In the genomic region with DNA sequence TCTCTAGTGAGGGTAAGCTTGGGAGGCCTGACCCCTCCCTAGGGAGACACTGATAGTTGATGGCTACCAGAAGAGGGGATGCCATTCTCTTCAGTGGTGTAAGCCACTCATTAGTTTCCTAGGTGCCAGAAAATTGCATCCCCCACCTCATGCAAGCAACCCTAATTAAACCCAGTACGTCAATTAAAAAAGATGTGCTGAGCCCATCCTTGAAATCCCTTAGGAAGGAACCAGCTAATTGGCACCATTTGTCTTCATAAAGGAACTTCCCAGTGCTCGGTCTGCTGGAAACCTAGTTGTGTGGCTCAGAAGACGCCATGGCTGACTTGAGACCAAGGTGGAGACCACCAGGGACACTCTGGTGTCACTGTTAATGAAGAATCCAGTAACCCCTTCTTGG, we compare ENCODE assay signal across 21 mouse cellular contexts.
DNase-seq lines count a peak whose midpoint lies in the region; ATAC-seq and TF ChIP-seq lines count a peak whose summit lies in the region.
"Had no signal": no experiment of that assay in that cellular context is flagged by ENCODE, and none has a peak within 500 bp of the region (broad histone marks: within the 10 kb centered on the region; RNA-seq: fewer than 3 reads in every experiment).

No protein-coding gene starts in this region.

- no peaks in the 10 kb centered on the region for H3K9me3 ChIP-seq in forebrain, embryonic 11.5 days (ENCODE audit: control insufficient read depth, low read length)
- H3K9me3 ChIP-seq in forebrain, embryonic 16.5 days (ENCODE audit: control insufficient read depth, low read length): no peaks in the 10 kb centered on the region
- no peaks in the 10 kb centered on the region for H3K9me3 ChIP-seq in midbrain, embryonic 12.5 days
- no peaks in the 10 kb centered on the region for H3K9me3 ChIP-seq in midbrain, embryonic 11.5 days (ENCODE audit: control insufficient read depth, low read length)
- H3K9me3 ChIP-seq in hindbrain, embryonic 15.5 days: no peaks in the 10 kb centered on the region
- H3K9me3 ChIP-seq: limb, embryonic 12.5 days had no signal

- ATAC-seq in forebrain, embryonic 11.5 days (replicated peaks; ENCODE audit: low FRiP score): peak; percentile 86
- ATAC-seq in forebrain, embryonic 16.5 days: no peak
- peak; percentile 23; the same call in 1 of the 2 replicates for ATAC-seq in midbrain, embryonic 12.5 days (ENCODE audit: low FRiP score, low read depth)
- no peak for ATAC-seq in midbrain, embryonic 11.5 days (ENCODE audit: low FRiP score)
- ATAC-seq in hindbrain, embryonic 15.5 days (ENCODE audit: low FRiP score, low read depth): peak; percentile 65; the same call in 1 of the 2 replicates
- ATAC-seq: intestine, postnatal 0 days; liver, postnatal 0 days; lung, postnatal 0 days had no signal

- no peak overlapping the region for H3K4me3 ChIP-seq in forebrain, embryonic 11.5 days (ENCODE audit: low read depth, low read length)
- H3K4me3 ChIP-seq in forebrain, embryonic 16.5 days (replicated peaks; ENCODE audit: low read length): no peak overlapping the region
- H3K4me3 ChIP-seq in midbrain, embryonic 12.5 days: no peak overlapping the region
- no peak overlapping the region for H3K4me3 ChIP-seq in midbrain, embryonic 11.5 days (ENCODE audit: low read depth, low read length)
- no peak overlapping the region for H3K4me3 ChIP-seq in hindbrain, embryonic 15.5 days
- H3K4me3 ChIP-seq: limb, embryonic 12.5 days had no signal

- H3K27ac ChIP-seq in forebrain, embryonic 11.5 days (ENCODE audit: low read depth, low read length): no peak overlapping the region
- no peak overlapping the region for H3K27ac ChIP-seq in forebrain, embryonic 16.5 days (ENCODE audit: low read length)
- H3K27ac ChIP-seq in midbrain, embryonic 12.5 days (replicated peaks): no peak overlapping the region
- no peak overlapping the region for H3K27ac ChIP-seq in midbrain, embryonic 11.5 days (ENCODE audit: low read depth, low read length)
- H3K27ac ChIP-seq in hindbrain, embryonic 15.5 days (replicated peaks): no peak overlapping the region
- H3K27ac ChIP-seq: limb, embryonic 12.5 days; stomach, postnatal 0 days had no signal

- no peaks in the 10 kb centered on the region for H3K4me1 ChIP-seq in forebrain, embryonic 11.5 days (replicated peaks; ENCODE audit: control insufficient read depth, insufficient read depth, low read length)
- no peaks in the 10 kb centered on the region for H3K4me1 ChIP-seq in forebrain, embryonic 16.5 days (replicated peaks; ENCODE audit: control insufficient read depth, insufficient read depth, low read length)
- H3K4me1 ChIP-seq in midbrain, embryonic 12.5 days: no peaks in the 10 kb centered on the region
- no peaks in the 10 kb centered on the region for H3K4me1 ChIP-seq in midbrain, embryonic 11.5 days (ENCODE audit: control insufficient read depth, insufficient read depth, low read length)
- H3K4me1 ChIP-seq in hindbrain, embryonic 15.5 days (replicated peaks): no peaks in the 10 kb centered on the region
- H3K4me1 ChIP-seq: limb, embryonic 12.5 days had no signal

- no peak overlapping the region for H3K4me2 ChIP-seq in forebrain, embryonic 11.5 days (ENCODE audit: low read depth, low read length, severe bottlenecking)
- H3K4me2 ChIP-seq in forebrain, embryonic 16.5 days (ENCODE audit: low read length): no peak overlapping the region
- no peak overlapping the region for H3K4me2 ChIP-seq in midbrain, embryonic 12.5 days (replicated peaks)
- H3K4me2 ChIP-seq in midbrain, embryonic 11.5 days: no peak overlapping the region
- H3K4me2 ChIP-seq in hindbrain, embryonic 15.5 days: no peak overlapping the region
- H3K4me2 ChIP-seq: heart, embryonic 11.5 days; limb, embryonic 12.5 days; liver, embryonic 11.5 days had no signal

- no peak for TF ChIP-seq POLR2A in brain, embryonic 14.5 days (IDR thresholded peaks at IDR 0.05; ENCODE audit: borderline replicate concordance, extremely low read depth, insufficient read depth, insufficient read length, poor library complexity, severe bottlenecking)

- no peak overlapping the region for H3K9ac ChIP-seq in forebrain, embryonic 11.5 days (ENCODE audit: low read length)
- no peak overlapping the region for H3K9ac ChIP-seq in forebrain, embryonic 16.5 days (replicated peaks; ENCODE audit: low read depth, low read length)
- H3K9ac ChIP-seq in midbrain, embryonic 12.5 days (replicated peaks): no peak overlapping the region
- H3K9ac ChIP-seq in midbrain, embryonic 11.5 days (ENCODE audit: low read length): no peak overlapping the region
- H3K9ac ChIP-seq in hindbrain, embryonic 15.5 days: no peak overlapping the region
- H3K9ac ChIP-seq: limb, embryonic 12.5 days; liver, postnatal 0 days had no signal

- no peaks in the 10 kb centered on the region for H3K27me3 ChIP-seq in forebrain, embryonic 11.5 days (ENCODE audit: control insufficient read depth, insufficient read depth, low read length)
- no peaks in the 10 kb centered on the region for H3K27me3 ChIP-seq in forebrain, embryonic 16.5 days (replicated peaks; ENCODE audit: control insufficient read depth, insufficient read depth, low read length)
- H3K27me3 ChIP-seq in midbrain, embryonic 12.5 days: no peaks in the 10 kb centered on the region
- H3K27me3 ChIP-seq in midbrain, embryonic 11.5 days (ENCODE audit: control insufficient read depth, insufficient read depth, low read length): no peaks in the 10 kb centered on the region
- H3K27me3 ChIP-seq in hindbrain, embryonic 15.5 days: no peaks in the 10 kb centered on the region
- H3K27me3 ChIP-seq: limb, embryonic 12.5 days had no signal

- peak; percentile 57 for DNase-seq in forebrain, embryonic 11.5 days (ENCODE audit: low spot score)
- DNase-seq in midbrain, embryonic 11.5 days (ENCODE audit: low spot score, missing footprints): no peak
- peak; percentile 84 for DNase-seq in brain, embryonic 14.5 days (ENCODE audit: low read depth)
- no peak for DNase-seq in adrenal gland, postnatal 4 days (ENCODE audit: low spot score in 2 of 2)
- DNase-seq in embryo, embryonic 10 days (ENCODE audit: low spot score): no peak
- DNase-seq: adrenal gland, postnatal 14 days; cerebellum, adult 9-10 months; kidney, postnatal 36 days; layer of hippocampus, postnatal 36 days; liver, postnatal 0 days; thymus, adult 2 months; thymus, postnatal 4 days had no signal

- no peak for TF ChIP-seq CTCF in brain, embryonic 14.5 days (IDR thresholded peaks at IDR 0.05; ENCODE audit: borderline replicate concordance, extremely low read depth, insufficient read depth, insufficient read length)

- 23% methylated on average over 3 of the region's 3 CpGs for WGBS in forebrain, embryonic 11.5 days
- 20% methylated on average over 3 of the region's 3 CpGs for WGBS in forebrain, embryonic 16.5 days
- 62% methylated on average over 3 of the region's 3 CpGs for WGBS in midbrain, embryonic 12.5 days
- 66% methylated on average over 3 of the region's 3 CpGs for WGBS in midbrain, embryonic 11.5 days
- WGBS in hindbrain, embryonic 15.5 days: 27% methylated on average over 3 of the region's 3 CpGs

- no peaks in the 10 kb centered on the region for H3K36me3 ChIP-seq in forebrain, embryonic 11.5 days (ENCODE audit: control insufficient read depth, insufficient read depth, low read length)
- H3K36me3 ChIP-seq in forebrain, embryonic 16.5 days (ENCODE audit: control insufficient read depth, insufficient read depth): no peaks in the 10 kb centered on the region
- H3K36me3 ChIP-seq in midbrain, embryonic 12.5 days: no peaks in the 10 kb centered on the region
- H3K36me3 ChIP-seq in midbrain, embryonic 11.5 days (ENCODE audit: control insufficient read depth, insufficient read depth, low read length): no peaks in the 10 kb centered on the region
- no peaks in the 10 kb centered on the region for H3K36me3 ChIP-seq in hindbrain, embryonic 15.5 days
- H3K36me3 ChIP-seq: limb, embryonic 12.5 days had no signal

Comparison
In these comparisons a context has a peak if more than half of its experiments do, and no peak if none do; other contexts are left out.
1. ATAC-seq: peak in forebrain, embryonic 11.5 days (single experiment), midbrain, embryonic 12.5 days (single experiment) and hindbrain, embryonic 15.5 days (single experiment); none in forebrain, embryonic 16.5 days (single experiment) and midbrain, embryonic 11.5 days (single experiment).
2. DNase-seq: peak in forebrain, embryonic 11.5 days (single experiment) and brain, embryonic 14.5 days (single experiment); none in midbrain, embryonic 11.5 days (single experiment), adrenal gland, postnatal 4 days (0 of 2) and embryo, embryonic 10 days (single experiment).